Mouse (Mus musculus) G1E-ER4 (cell line): ENCODE measurements around the gene Csnk1g2. TPM values are rescaled to one million over a fixed set of nuclear protein-coding genes. Genes with fewer than 3 reads are reported as not detected.

ENCODE experiments used
- GATA1 ChIP-seq: IDR thresholded peaks from one replicate; pipeline ENCODE4 v1.8.0; 2012; ENCODE audit warnings: low read length, inconsistent platforms
- polyA plus RNA-seq: library from polyadenylated mRNA; stranded (reverse); fragments of >175 nt; gene quantifications from 2 replicates; pipeline ENCODE4 v1.2.3, GENCODE M21; 2012

Gene Csnk1g2
- polyA plus RNA-seq, 1 experiment = 522 TPM

- no peak for TF ChIP-seq GATA1
Observed at GRCm38 (mm10) chr10:80677942-80678436, 55.4 kb downstream of the Csnk1g2 start, which contains the start of gene Mknk2. Gene Mknk2 (minus strand): TSS chr10:80678112.

GRCm38 (mm10) chr10:80678601-80679377 is 56.2 kb downstream of the Csnk1g2 start:
- TF ChIP-seq GATA1 = no peak

- no peak for TF ChIP-seq GATA1
Observed at GRCm38 (mm10) chr10:80679556-80680259, 57.1 kb downstream of the Csnk1g2 start.

GRCm38 (mm10) chr10:80680260-80680696 is 57.6 kb downstream of the Csnk1g2 start:
- no peak for TF ChIP-seq GATA1

- no peak for TF ChIP-seq GATA1
Observed at GRCm38 (mm10) chr10:80682003-80682402, 59.4 kb downstream of the Csnk1g2 start.

GRCm38 (mm10) chr10:80683647-80684046 is 61.0 kb downstream of the Csnk1g2 start:
- TF ChIP-seq GATA1 = no peak

- no peak for TF ChIP-seq GATA1
Observed at GRCm38 (mm10) chr10:80684214-80684613, 61.6 kb downstream of the Csnk1g2 start.

- no peak for TF ChIP-seq GATA1
Observed at GRCm38 (mm10) chr10:80684984-80685383, 62.3 kb downstream of the Csnk1g2 start.

GRCm38 (mm10) chr10:80686617-80687016 is 64.0 kb downstream of the Csnk1g2 start:
- no peak for TF ChIP-seq GATA1

- no peak for TF ChIP-seq GATA1
Observed at GRCm38 (mm10) chr10:80687850-80688249, 65.2 kb downstream of the Csnk1g2 start.

Other genes with a start within 250 kb of the Csnk1g2 start
- gene Mex3d, start 235.2 kb upstream of the Csnk1g2 start, polyA plus RNA-seq = 44.6 and 53.8 TPM in 2 replicates
- gene Mbd3, start 223.3 kb upstream of the Csnk1g2 start, polyA plus RNA-seq = 289 and 306 TPM in 2 replicates
- gene Uqcr11, start 216.0 kb upstream of the Csnk1g2 start, polyA plus RNA-seq = 1,888 and 2,895 TPM in 2 replicates
- gene Tcf3, start 189.2 kb upstream of the Csnk1g2 start, polyA plus RNA-seq = 960 and 1,205 TPM in 2 replicates
- gene Onecut3, start 128.0 kb upstream of the Csnk1g2 start, polyA plus RNA-seq = not detected in 2 replicates
- gene Atp8b3, start 83.7 kb upstream of the Csnk1g2 start, polyA plus RNA-seq = 0.03 TPM in 2 replicates
- gene Rexo1, start 61.3 kb upstream of the Csnk1g2 start, polyA plus RNA-seq = 181 and 226 TPM in 2 replicates
- gene Klf16, start 45.5 kb upstream of the Csnk1g2 start, polyA plus RNA-seq = 107 and 125 TPM in 2 replicates
- gene Abhd17a, start 32.5 kb upstream of the Csnk1g2 start, polyA plus RNA-seq = 591 and 822 TPM in 2 replicates
- 68.3 and 79.9 TPM in 2 replicates for gene Scamp4, start 20.0 kb upstream of the Csnk1g2 start, polyA plus RNA-seq
- 24.6 and 31.6 TPM in 2 replicates for gene Adat3, start 20.0 kb upstream of the Csnk1g2 start, polyA plus RNA-seq
- gene Gm49322, start 16.8 kb upstream of the Csnk1g2 start, polyA plus RNA-seq = 2.0 and 3.1 TPM in 2 replicates
- 103 and 127 TPM in 2 replicates for gene Btbd2, start 34.2 kb downstream of the Csnk1g2 start, polyA plus RNA-seq
- gene Mknk2, start 55.3 kb downstream of the Csnk1g2 start, polyA plus RNA-seq = 410 and 459 TPM in 2 replicates
- gene Mob3a, start 79.1 kb downstream of the Csnk1g2 start, polyA plus RNA-seq = 30.7 and 34.7 TPM in 2 replicates
- gene Izumo4, start 79.3 kb downstream of the Csnk1g2 start, polyA plus RNA-seq = 8.3 and 10.8 TPM in 2 replicates
- gene Ap3d1, start 119.4 kb downstream of the Csnk1g2 start, polyA plus RNA-seq = 37.8 and 38.4 TPM in 2 replicates
- 127 and 130 TPM in 2 replicates for gene Dot1l, start 132.4 kb downstream of the Csnk1g2 start, polyA plus RNA-seq
- gene Sf3a2, start 175.4 kb downstream of the Csnk1g2 start, polyA plus RNA-seq = 777 and 944 TPM in 2 replicates
- 234 and 304 TPM in 2 replicates for gene Plekhj1, start 175.8 kb downstream of the Csnk1g2 start, polyA plus RNA-seq
- 2.3 TPM in 2 replicates for gene Amh, start 182.4 kb downstream of the Csnk1g2 start, polyA plus RNA-seq
- gene Jsrp1, start 190.7 kb downstream of the Csnk1g2 start, polyA plus RNA-seq = 0.11 TPM in 1 of 2 replicates, not detected in the other
- gene Oaz1, start 203.8 kb downstream of the Csnk1g2 start, polyA plus RNA-seq = 1,739 and 1,884 TPM in 2 replicates
- not detected in 2 replicates for gene Lingo3, start 221.2 kb downstream of the Csnk1g2 start, polyA plus RNA-seq
- 360 and 413 TPM in 2 replicates for gene Lsm7, start 232.4 kb downstream of the Csnk1g2 start, polyA plus RNA-seq
- gene Sppl2b, start 232.4 kb downstream of the Csnk1g2 start, polyA plus RNA-seq = 125 and 130 TPM in 2 replicates
- 0.02 and 0.04 TPM in 2 replicates for gene Tmprss9, start 249.0 kb downstream of the Csnk1g2 start, polyA plus RNA-seq